Mouse (Mus musculus): Measurements from ENCODE around the gene Adgrg3. TPM values are rescaled to one million over a fixed set of nuclear protein-coding genes. Genes with fewer than 3 reads are reported as not detected.

The Adgrg3 gene
- polyA plus RNA-seq, 2 experiments = 5.8 to 8.3 TPM

GRCm38 (mm10) chr8:94996037-94996436 lies 21.5 kb upstream of the Adgrg3 start:
- TF ChIP-seq EP300 (IDR thresholded peaks at IDR 0.05; ENCODE audit: low read depth) = no peak
- TF ChIP-seq CTCF (IDR thresholded peaks at IDR 0.05; ENCODE audit: low read depth) = no peak
- Histone ChIP-seq H3K4me1 (replicated peaks; ENCODE audit: control insufficient read depth in 2 of 2, insufficient read depth in 2 of 2, low read length in 1 of 2) (peaks cover 17 to 55% of the 10 kb centered on the region in 2 experiments), H3K9ac (replicated peaks) (no peak overlapping the region), H3K27me3 (ENCODE audit: control insufficient read depth, insufficient read depth, low read length) (no peaks in the 10 kb centered on the region), H3K9me3 (ENCODE audit: control insufficient read depth, low read length) (no peaks in the 10 kb centered on the region), H3K4me3 (ENCODE audit: insufficient read depth in 1 of 2, low read depth in 2 of 2, low read length in 2 of 2) (no peak overlapping the region), H3K27ac (no peak overlapping the region), H3K36me3 (replicated peaks; ENCODE audit: control insufficient read depth, insufficient read depth, low read depth) (peaks cover 22% of the 10 kb centered on the region), H3K4me2 (ENCODE audit: low read depth) (no peak overlapping the region)
- WGBS (ENCODE audit: insufficient replicate concordance) = 80% methylated on average over 12 of the region's 12 CpGs
- ATAC-seq (ENCODE audit: insufficient read depth) = no peak
- DNase-seq (ENCODE audit: low read depth in 3 of 3, low spot score in 3 of 3) = no peak

- Histone ChIP-seq H3K9me3 (ENCODE audit: control insufficient read depth, low read length) (no peaks in the 10 kb centered on the region), H3K27me3 (ENCODE audit: control insufficient read depth, insufficient read depth, low read length) (no peaks in the 10 kb centered on the region), H3K9ac (replicated peaks) (no peak overlapping the region), H3K4me2 (ENCODE audit: low read depth) (no peak overlapping the region), H3K27ac (no peak overlapping the region), H3K4me1 (replicated peaks; ENCODE audit: control insufficient read depth in 2 of 2, insufficient read depth in 2 of 2, low read length in 1 of 2) (peaks cover 18 to 52% of the 10 kb centered on the region in 2 experiments), H3K4me3 (ENCODE audit: insufficient read depth in 1 of 2, low read depth in 2 of 2, low read length in 2 of 2) (no peak overlapping the region), H3K36me3 (replicated peaks; ENCODE audit: control insufficient read depth, insufficient read depth, low read depth) (peaks cover 22% of the 10 kb centered on the region)
- 63% methylated on average over 6 of the region's 6 CpGs for WGBS (ENCODE audit: insufficient replicate concordance)
- ATAC-seq (ENCODE audit: insufficient read depth) = no peak
- DNase-seq (ENCODE audit: low read depth in 3 of 3, low spot score in 3 of 3) = no peak
- no peak for TF ChIP-seq EP300 (IDR thresholded peaks at IDR 0.05; ENCODE audit: low read depth)
- TF ChIP-seq CTCF (IDR thresholded peaks at IDR 0.05; ENCODE audit: low read depth) = no peak
These were observed 20.3 kb upstream of the Adgrg3 start for GRCm38 (mm10) chr8:94996899-94997856.

- DNase-seq (ENCODE audit: low read depth in 3 of 3, low spot score in 3 of 3) = no peak
- Histone ChIP-seq H3K36me3 (replicated peaks; ENCODE audit: control insufficient read depth, insufficient read depth, low read depth) (peaks cover 18% of the 10 kb centered on the region), H3K27me3 (ENCODE audit: control insufficient read depth, insufficient read depth, low read length) (no peaks in the 10 kb centered on the region), H3K4me1 (replicated peaks; ENCODE audit: control insufficient read depth in 2 of 2, insufficient read depth in 2 of 2, low read length in 1 of 2) (peaks cover 18 to 51% of the 10 kb centered on the region in 2 experiments), H3K27ac (no peak overlapping the region; the same call in 1 of the 2 replicates), H3K9me3 (ENCODE audit: control insufficient read depth, low read length) (no peaks in the 10 kb centered on the region), H3K4me3 (ENCODE audit: insufficient read depth in 1 of 2, low read depth in 2 of 2, low read length in 2 of 2) (no peak overlapping the region), H3K4me2 (ENCODE audit: low read depth) (no peak overlapping the region), H3K9ac (replicated peaks) (no peak overlapping the region)
- 33% methylated on average over 6 of the region's 6 CpGs for WGBS (ENCODE audit: insufficient replicate concordance)
- no peak for ATAC-seq (ENCODE audit: insufficient read depth)
- TF ChIP-seq EP300 (IDR thresholded peaks at IDR 0.05; ENCODE audit: low read depth) (no peak), CTCF (IDR thresholded peaks at IDR 0.05; ENCODE audit: low read depth) (no peak)
These were observed 19.6 kb upstream of the Adgrg3 start for GRCm38 (mm10) chr8:94997857-94998243.

- TF ChIP-seq EP300 (IDR thresholded peaks at IDR 0.05; ENCODE audit: low read depth) (no peak), CTCF (IDR thresholded peaks at IDR 0.05; ENCODE audit: low read depth) (no peak)
- no peak for DNase-seq (ENCODE audit: low read depth in 3 of 3, low spot score in 3 of 3)
- peaks cover 18% of the 10 kb centered on the region for H3K36me3 ChIP-seq (replicated peaks; ENCODE audit: control insufficient read depth, insufficient read depth, low read depth)
- no peak overlapping the region for H3K9ac ChIP-seq (replicated peaks)
- ATAC-seq (ENCODE audit: insufficient read depth) = no peak
- no peaks in the 10 kb centered on the region for H3K9me3 ChIP-seq (ENCODE audit: control insufficient read depth, low read length)
- H3K27ac ChIP-seq = 0 out of 2 replicates have a peak overlapping the region, but pooled peaks have one; percentile 18
- H3K4me3 ChIP-seq (ENCODE audit: insufficient read depth in 1 of 2, low read depth in 2 of 2, low read length in 2 of 2) = no peak overlapping the region
- H3K4me2 ChIP-seq (ENCODE audit: low read depth) = no peak overlapping the region
- 12% methylated on average over 2 of the region's 2 CpGs for WGBS (ENCODE audit: insufficient replicate concordance)
- H3K27me3 ChIP-seq (ENCODE audit: control insufficient read depth, insufficient read depth, low read length) = no peaks in the 10 kb centered on the region
- peaks cover 18 to 51% of the 10 kb centered on the region in 2 experiments for H3K4me1 ChIP-seq (replicated peaks; ENCODE audit: control insufficient read depth in 2 of 2, insufficient read depth in 2 of 2, low read length in 1 of 2)
These were observed 19.1 kb upstream of the Adgrg3 start for GRCm38 (mm10) chr8:94998431-94998830.

- TF ChIP-seq CTCF (IDR thresholded peaks at IDR 0.05; ENCODE audit: low read depth) = no peak
- no peak for TF ChIP-seq EP300 (IDR thresholded peaks at IDR 0.05; ENCODE audit: low read depth)
- no peak overlapping the region for H3K4me3 ChIP-seq (ENCODE audit: insufficient read depth in 1 of 2, low read depth in 2 of 2, low read length in 2 of 2)
- WGBS (ENCODE audit: insufficient replicate concordance) = 63% methylated on average over 6 of the region's 6 CpGs
- peaks cover 18 to 51% of the 10 kb centered on the region in 2 experiments for H3K4me1 ChIP-seq (replicated peaks; ENCODE audit: control insufficient read depth in 2 of 2, insufficient read depth in 2 of 2, low read length in 1 of 2)
- H3K27ac ChIP-seq = no peak overlapping the region
- DNase-seq (ENCODE audit: low read depth in 3 of 3, low spot score in 3 of 3) (no peak), ATAC-seq (ENCODE audit: insufficient read depth) (no peak)
- H3K4me2 ChIP-seq (ENCODE audit: low read depth) = no peak overlapping the region
- no peaks in the 10 kb centered on the region for H3K9me3 ChIP-seq (ENCODE audit: control insufficient read depth, low read length)
- H3K27me3 ChIP-seq (ENCODE audit: control insufficient read depth, insufficient read depth, low read length) = no peaks in the 10 kb centered on the region
- H3K36me3 ChIP-seq (replicated peaks; ENCODE audit: control insufficient read depth, insufficient read depth, low read depth) = peaks cover 22% of the 10 kb centered on the region
- H3K9ac ChIP-seq (replicated peaks) = no peak overlapping the region
These were observed 18.5 kb upstream of the Adgrg3 start for GRCm38 (mm10) chr8:94999004-94999403.
